ENCODE assay signal across 17 mouse cellular contexts in genomic region chr16:44780751-44781150, GRCm38 (mm10). TPM values are rescaled to one million over a fixed set of nuclear protein-coding genes. Genes with fewer than 3 reads are reported as not detected.
"Had no signal": no experiment of that assay in that cellular context is flagged by ENCODE, and none has a peak within 500 bp of the region (broad histone marks: within the 10 kb centered on the region; RNA-seq: fewer than 3 reads in every experiment).

No protein-coding gene starts in this region.

- H3K27ac ChIP-seq: kidney, embryonic 15.5 days; left cerebral cortex, adult 2 months; limb, embryonic 15.5 days; liver, embryonic 15.5 days; lung, embryonic 15.5 days; midbrain, embryonic 15.5 days; neural tube, embryonic 12.5 days had no signal

- H3K4me1 ChIP-seq: kidney, embryonic 15.5 days; limb, embryonic 15.5 days; lung, embryonic 15.5 days; midbrain, embryonic 15.5 days; neural tube, embryonic 12.5 days had no signal

- H3K36me3 ChIP-seq: kidney, embryonic 15.5 days; limb, embryonic 15.5 days; liver, embryonic 15.5 days; lung, embryonic 15.5 days; midbrain, embryonic 15.5 days; neural tube, embryonic 12.5 days had no signal

- ATAC-seq: midbrain, embryonic 15.5 days had no signal

- H3K9me3 ChIP-seq: kidney, embryonic 15.5 days; limb, embryonic 15.5 days; liver, embryonic 15.5 days; lung, embryonic 15.5 days; megakaryocyte, embryonic 14.5 days; midbrain, embryonic 15.5 days; neural tube, embryonic 12.5 days had no signal

- DNase-seq: kidney, adult 2 months; kidney, postnatal 4 days; lung, postnatal 14 days; right cerebral cortex, postnatal 4 days; spleen, adult 18-20 months; thymus, adult 18-20 months; thymus, postnatal 14 days had no signal

- H3K4me3 ChIP-seq: kidney, embryonic 15.5 days; left cerebral cortex, adult 2 months; limb, embryonic 15.5 days; liver, embryonic 15.5 days; lung, embryonic 15.5 days; megakaryocyte, embryonic 14.5 days; midbrain, embryonic 15.5 days; neural tube, embryonic 12.5 days had no signal

- H3K27me3 ChIP-seq: kidney, embryonic 15.5 days; limb, embryonic 15.5 days; liver, embryonic 15.5 days; lung, embryonic 15.5 days; megakaryocyte, embryonic 14.5 days; midbrain, embryonic 15.5 days; neural tube, embryonic 12.5 days had no signal

RNA-seq across cellular contexts. Expression of gene Cd200r4, which starts 30.8 kb away (rescaled TPM):
- total RNA-seq: layer of hippocampus, postnatal 25 days had no signal
- polyA plus RNA-seq: kidney, embryonic 15.5 days; limb, embryonic 11.5 days; midbrain, embryonic 15.5 days had no signal
